Mouse (Mus musculus) kidney, adult 2 months (tissue): Measurements from ENCODE around the gene Cmklr1.

ENCODE experiments used
- CTCF ChIP-seq: fragments of 200-500 bp; conservative IDR thresholded peaks from 2 replicates; pipeline ENCODE4 v1.5.1; 2011; ENCODE audit warnings: low read depth, mild to moderate bottlenecking, control low read depth, low read length, moderate library complexity, mixed read lengths; ENCODE audit not compliant: insufficient read depth, insufficient read length
- POLR2A ChIP-seq: fragments of 200-500 bp; IDR thresholded peaks from one replicate; pipeline ENCODE4 v1.6.1; 2011; ENCODE audit warnings: low read depth, low read length, control low read depth

DNA sequence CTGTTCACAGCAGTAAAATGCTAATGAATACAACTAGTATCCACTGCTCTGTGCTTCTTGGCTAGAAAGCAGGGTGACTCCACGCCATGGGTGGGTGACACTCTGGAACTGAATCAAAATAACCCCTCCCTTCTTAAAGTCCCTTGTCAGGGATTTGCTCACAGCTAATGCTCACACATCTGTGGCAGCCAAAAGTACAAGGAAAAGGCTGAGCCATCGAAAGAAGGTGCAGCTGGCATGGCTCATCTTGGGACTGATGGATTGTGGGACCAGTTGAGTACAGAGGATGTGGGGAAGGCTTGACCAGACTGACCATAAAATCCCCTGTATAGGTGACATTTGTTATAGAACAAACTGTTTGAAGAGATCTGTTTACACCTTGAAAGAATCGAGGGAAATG lies 44.1 kb downstream of the Cmklr1 start:
- TF ChIP-seq CTCF: no peak
- no peak for TF ChIP-seq POLR2A
